Mouse (Mus musculus) spleen, adult 2 months (tissue): ENCODE measurements around the gene Scarf1.

Source experiments
- CTCF ChIP-seq: fragments of 200-500 bp; IDR thresholded peaks from 2 replicates; pipeline ENCODE4 v1.5.1; 2011; ENCODE audit warnings: mild to moderate bottlenecking, inconsistent platforms; ENCODE audit not compliant: insufficient read depth, insufficient read length, insufficient replicate concordance; ENCODE audit errors: extremely low read depth
- POLR2A ChIP-seq: fragments of 200-500 bp; IDR thresholded peaks from 2 replicates; pipeline ENCODE4 v1.6.1; 2011; ENCODE audit warnings: low read depth, low read length, inconsistent platforms

DNA sequence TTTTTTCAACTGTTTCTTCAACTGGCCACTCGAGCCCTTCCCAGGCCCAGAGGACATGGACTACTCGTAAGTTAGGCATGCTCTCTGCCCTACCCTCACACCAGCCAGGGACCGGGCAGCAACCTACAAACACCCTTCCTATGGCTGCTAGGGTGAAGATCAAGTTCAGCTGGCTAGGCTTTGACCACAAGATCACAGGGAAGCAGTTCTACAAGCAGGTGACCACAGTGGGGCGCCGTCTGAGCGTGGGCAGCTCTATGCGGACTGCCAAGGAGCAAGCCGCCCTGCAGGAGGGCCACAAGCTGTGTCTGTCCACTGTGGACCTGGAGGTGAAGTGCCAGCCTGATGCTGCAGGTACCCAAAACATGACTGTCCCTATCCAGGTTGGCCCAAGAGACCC, 49.5 kb downstream of the Scarf1 start:
- TF ChIP-seq CTCF (no peak), POLR2A (no peak)
